Mouse (Mus musculus): ENCODE results near the gene Zdhhc9. TPM values are rescaled to one million over a fixed set of nuclear protein-coding genes. Genes with fewer than 3 reads are reported as not detected.
A peak's percentile ranks its signal among the peaks of the same experiment; 100 is the strongest.

Gene Zdhhc9
- polyA plus RNA-seq, 1 experiment from 2014 or later: 3.4 TPM

- WGBS: 28% methylated on average over 3 of the region's 3 CpGs
- no peak for ATAC-seq (replicated peaks; ENCODE audit: extremely low read depth, insufficient read depth, low FRiP score)
- peak overlapping the region; percentile 35 for H3K27ac ChIP-seq (ENCODE audit: low read length)
Observed at GRCm38 (mm10) chrX:48140286-48140877, 68.3 kb downstream of the Zdhhc9 start.

GRCm38 (mm10) chrX:48139368-48140285 lies 69.1 kb downstream of the Zdhhc9 start:
- ATAC-seq (replicated peaks; ENCODE audit: extremely low read depth, insufficient read depth, low FRiP score): no peak
- peak overlapping the region; percentile 54 for H3K27ac ChIP-seq (ENCODE audit: low read length)
- no peak overlapping the region for H3K9ac ChIP-seq (ENCODE audit: low read length)
- no peaks in the 10 kb centered on the region for H3K36me3 ChIP-seq (ENCODE audit: control insufficient read depth, insufficient read depth)
- no peaks in the 10 kb centered on the region for H3K9me3 ChIP-seq (replicated peaks; ENCODE audit: control insufficient read depth, low read length)
- 53% methylated on average over 13 of the region's 14 CpGs for WGBS
- no peak overlapping the region for H3K4me2 ChIP-seq (ENCODE audit: low read depth, low read length)
- H3K4me1 ChIP-seq (ENCODE audit: control insufficient read depth, insufficient read depth, low read length): 0 out of 2 replicates have a peak, but pooled peaks cover 3% of the 10 kb centered on the region
- H3K27me3 ChIP-seq (ENCODE audit: control insufficient read depth, insufficient read depth, low read length): no peaks in the 10 kb centered on the region; the same call in 1 of the 2 replicates
- no peak overlapping the region for H3K4me3 ChIP-seq (ENCODE audit: low read length)

More at GRCm38 (mm10) chrX:48140286-48140877, 68.3 kb downstream of the Zdhhc9 start:
- no peaks in the 10 kb centered on the region; the same call in 1 of the 2 replicates for H3K27me3 ChIP-seq (ENCODE audit: control insufficient read depth, insufficient read depth, low read length)
- no peak overlapping the region for H3K4me3 ChIP-seq (ENCODE audit: low read length)
- H3K4me2 ChIP-seq (ENCODE audit: low read depth, low read length): no peak overlapping the region
- H3K9me3 ChIP-seq (replicated peaks; ENCODE audit: control insufficient read depth, low read length): no peaks in the 10 kb centered on the region
- H3K36me3 ChIP-seq (ENCODE audit: control insufficient read depth, insufficient read depth): no peaks in the 10 kb centered on the region
- H3K4me1 ChIP-seq (ENCODE audit: control insufficient read depth, insufficient read depth, low read length): 0 out of 2 replicates have a peak, but pooled peaks cover 3% of the 10 kb centered on the region
- H3K9ac ChIP-seq (ENCODE audit: low read length): no peak overlapping the region

DNA sequence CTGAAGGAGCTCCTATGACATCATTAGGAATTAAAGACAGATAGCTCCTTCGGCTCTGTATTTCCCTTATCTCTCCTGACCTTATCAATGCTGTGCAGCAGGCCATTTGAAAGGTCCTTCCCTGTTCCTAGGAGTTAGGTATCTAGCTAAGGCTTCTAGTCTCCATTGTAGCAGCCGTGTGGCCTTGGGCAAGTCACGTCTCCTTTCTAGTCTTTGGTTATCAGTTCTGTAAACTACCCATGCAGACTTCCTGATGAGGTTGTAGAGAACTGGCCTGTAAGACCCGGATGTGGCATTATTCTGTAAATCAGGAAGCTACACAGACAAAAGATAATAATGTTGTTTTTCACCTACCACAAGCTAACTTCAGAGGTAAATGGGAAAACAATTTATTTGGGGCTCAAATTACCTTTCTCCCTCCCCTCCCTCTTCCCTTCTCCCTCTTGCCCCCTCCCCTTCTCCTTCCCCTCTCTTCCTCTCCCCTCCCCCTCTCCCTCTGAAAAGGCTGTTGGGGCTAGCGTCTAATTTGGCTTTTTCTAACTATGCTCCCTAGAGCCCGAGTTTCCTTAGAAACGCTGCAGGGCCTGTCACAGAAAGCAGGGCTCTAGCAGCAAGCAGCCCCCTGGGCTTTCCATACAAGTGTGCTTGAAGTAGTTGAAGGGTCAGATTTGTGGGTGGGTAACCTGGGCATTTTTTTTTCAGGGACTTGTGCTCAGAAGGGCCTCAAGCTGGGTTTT lies 70.0 kb downstream of the Zdhhc9 start:
- Histone ChIP-seq H3K9me3 (replicated peaks; ENCODE audit: control insufficient read depth, low read length) (no peaks in the 10 kb centered on the region), H3K4me1 (ENCODE audit: control insufficient read depth, insufficient read depth, low read length) (0 out of 2 replicates have a peak, but pooled peaks cover 3% of the 10 kb centered on the region), H3K36me3 (ENCODE audit: control insufficient read depth, insufficient read depth) (no peaks in the 10 kb centered on the region), H3K27me3 (ENCODE audit: control insufficient read depth, insufficient read depth, low read length) (no peaks in the 10 kb centered on the region; the same call in 1 of the 2 replicates), H3K4me3 (ENCODE audit: low read length) (no peak overlapping the region), H3K27ac (ENCODE audit: low read length) (peak overlapping the region; percentile 54; the same call in 1 of the 2 replicates), H3K9ac (ENCODE audit: low read length) (no peak overlapping the region), H3K4me2 (ENCODE audit: low read depth, low read length) (no peak overlapping the region)
- ATAC-seq (replicated peaks; ENCODE audit: extremely low read depth, insufficient read depth, low FRiP score): no peak
- 45% methylated on average over 7 of the region's 7 CpGs for WGBS

DNA sequence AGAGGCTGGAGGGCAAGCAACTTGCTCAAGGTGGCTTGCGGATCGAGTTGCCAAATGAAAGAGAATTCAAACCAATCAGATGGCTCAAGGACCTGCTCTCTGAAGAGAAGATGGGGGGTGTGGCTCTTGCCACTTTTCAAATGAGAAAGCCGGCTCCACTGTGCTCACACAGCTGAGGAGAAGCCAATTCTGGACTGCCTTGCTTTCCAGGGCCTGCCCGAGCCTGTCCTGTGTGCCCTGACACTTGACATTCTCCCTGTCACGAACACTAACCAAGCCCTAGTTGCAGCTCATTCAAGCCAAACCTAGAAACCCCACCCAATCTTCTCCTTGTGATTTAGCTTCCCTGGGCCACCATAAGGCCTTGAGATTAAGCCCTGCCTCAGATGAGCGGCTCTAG lies 70.7 kb downstream of the Zdhhc9 start:
- H3K4me1 ChIP-seq (ENCODE audit: control insufficient read depth, insufficient read depth, low read length): 0 out of 2 replicates have a peak, but pooled peaks cover 2% of the 10 kb centered on the region
- ATAC-seq (replicated peaks; ENCODE audit: extremely low read depth, insufficient read depth, low FRiP score): no peak
- 66% methylated on average over 6 of the region's 6 CpGs for WGBS
- H3K4me3 ChIP-seq (ENCODE audit: low read length): no peak overlapping the region
- no peak overlapping the region for H3K9ac ChIP-seq (ENCODE audit: low read length)
- no peaks in the 10 kb centered on the region; the same call in 1 of the 2 replicates for H3K27me3 ChIP-seq (ENCODE audit: control insufficient read depth, insufficient read depth, low read length)
- H3K9me3 ChIP-seq (replicated peaks; ENCODE audit: control insufficient read depth, low read length): no peaks in the 10 kb centered on the region
- H3K27ac ChIP-seq (ENCODE audit: low read length): peak overlapping the region; percentile 46; the same call in 1 of the 2 replicates
- H3K36me3 ChIP-seq (ENCODE audit: control insufficient read depth, insufficient read depth): no peaks in the 10 kb centered on the region
- H3K4me2 ChIP-seq (ENCODE audit: low read depth, low read length): no peak overlapping the region

DNA sequence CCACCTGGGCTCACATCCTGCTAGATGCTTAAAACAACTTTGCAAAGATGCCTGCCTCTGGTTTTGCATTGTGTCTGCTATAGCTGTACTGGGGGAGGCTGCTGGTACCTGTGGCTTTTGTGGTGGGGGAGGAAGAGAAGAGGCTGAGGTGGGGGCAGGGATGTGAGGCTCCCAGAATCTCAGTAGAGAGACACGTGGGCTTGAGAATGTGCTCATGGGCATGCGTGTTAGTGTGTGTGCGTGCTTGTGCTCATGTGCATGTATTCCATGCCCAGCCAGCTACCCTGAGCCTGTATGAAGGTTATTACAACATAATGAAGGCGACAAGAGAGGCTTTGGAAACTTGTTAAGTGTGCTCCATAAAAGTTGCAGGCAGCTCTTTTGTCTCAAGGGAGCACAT lies 71.7 kb downstream of the Zdhhc9 start:
- no peak overlapping the region for H3K4me3 ChIP-seq (ENCODE audit: low read length)
- H3K9ac ChIP-seq (ENCODE audit: low read length): no peak overlapping the region
- no peaks in the 10 kb centered on the region for H3K9me3 ChIP-seq (replicated peaks; ENCODE audit: control insufficient read depth, low read length)
- no peaks in the 10 kb centered on the region for H3K36me3 ChIP-seq (ENCODE audit: control insufficient read depth, insufficient read depth)
- no peak overlapping the region; the same call in 1 of the 2 replicates for H3K27ac ChIP-seq (ENCODE audit: low read length)
- WGBS: 80% methylated on average over 4 of the region's 4 CpGs
- no peaks in the 10 kb centered on the region for H3K4me1 ChIP-seq (ENCODE audit: control insufficient read depth, insufficient read depth, low read length)
- no peak for ATAC-seq (replicated peaks; ENCODE audit: extremely low read depth, insufficient read depth, low FRiP score)
- no peak overlapping the region for H3K4me2 ChIP-seq (ENCODE audit: low read depth, low read length)
- H3K27me3 ChIP-seq (ENCODE audit: control insufficient read depth, insufficient read depth, low read length): no peaks in the 10 kb centered on the region; the same call in 1 of the 2 replicates

GRCm38 (mm10) chrX:48129167-48129566 lies 79.5 kb downstream of the Zdhhc9 start:
- whole genome bisulfite sequencing: 79% methylated on average over 1 of the region's 1 CpGs
- no peaks in the 10 kb centered on the region for H3K27me3 ChIP-seq (ENCODE audit: control insufficient read depth, insufficient read depth, low read length)

DNA sequence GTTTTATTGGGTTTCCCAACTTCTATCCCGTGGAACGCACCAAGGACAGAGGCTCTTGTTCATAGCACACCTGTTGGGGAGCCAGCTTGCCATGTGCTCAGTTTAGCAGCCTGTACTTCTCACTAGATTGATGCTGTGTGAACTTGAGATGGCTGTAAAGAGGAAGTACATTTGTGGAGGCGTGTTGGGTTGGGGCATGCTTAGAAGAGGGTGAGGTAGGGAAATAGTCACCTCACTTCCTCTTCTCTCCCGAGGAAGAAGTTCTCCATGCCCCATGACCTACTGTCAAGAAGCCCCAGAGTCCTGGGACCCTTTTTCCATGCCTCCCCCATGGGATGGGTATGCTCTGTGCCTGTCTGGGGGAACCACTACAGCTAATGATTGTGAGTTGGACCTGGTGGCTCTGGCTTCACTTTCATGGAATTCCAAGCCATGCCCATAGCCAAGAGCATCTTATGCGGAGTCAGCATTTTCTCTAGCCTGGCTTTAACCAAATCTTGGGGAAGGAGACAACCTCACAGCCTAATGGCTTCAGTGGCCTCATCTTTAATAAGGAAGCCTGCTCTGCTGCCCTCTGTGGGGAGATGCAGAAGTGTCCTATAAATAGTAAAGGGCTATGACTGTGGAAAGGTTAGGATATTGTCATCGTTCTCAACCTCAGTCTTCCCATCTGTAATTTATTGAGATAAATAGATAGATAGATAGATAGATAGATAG lies 81.0 kb downstream of the Zdhhc9 start:
- 74% methylated on average over 6 of the region's 6 CpGs for WGBS
- H3K27ac ChIP-seq (ENCODE audit: low read length): no peak overlapping the region
- H3K9ac ChIP-seq (ENCODE audit: low read length): no peak overlapping the region
- H3K36me3 ChIP-seq (ENCODE audit: control insufficient read depth, insufficient read depth): no peaks in the 10 kb centered on the region
- ATAC-seq (replicated peaks; ENCODE audit: extremely low read depth, insufficient read depth, low FRiP score): no peak
- no peak overlapping the region for H3K4me3 ChIP-seq (ENCODE audit: low read length)
- H3K9me3 ChIP-seq (replicated peaks; ENCODE audit: control insufficient read depth, low read length): no peaks in the 10 kb centered on the region
- H3K27me3 ChIP-seq (ENCODE audit: control insufficient read depth, insufficient read depth, low read length): no peaks in the 10 kb centered on the region; the same call in 1 of the 2 replicates
- no peak overlapping the region for H3K4me2 ChIP-seq (ENCODE audit: low read depth, low read length)
- 0 out of 2 replicates have a peak, but pooled peaks cover 2% of the 10 kb centered on the region for H3K4me1 ChIP-seq (ENCODE audit: control insufficient read depth, insufficient read depth, low read length)

More at GRCm38 (mm10) chrX:48129167-48129566, 79.5 kb downstream of the Zdhhc9 start:
- 0 out of 2 replicates have a peak, but pooled peaks cover 2% of the 10 kb centered on the region for H3K4me1 ChIP-seq (ENCODE audit: control insufficient read depth, insufficient read depth, low read length)
- H3K36me3 ChIP-seq (ENCODE audit: control insufficient read depth, insufficient read depth): no peaks in the 10 kb centered on the region
- H3K9ac ChIP-seq (ENCODE audit: low read length): no peak overlapping the region
- H3K4me2 ChIP-seq (ENCODE audit: low read depth, low read length): no peak overlapping the region
- ATAC-seq (replicated peaks; ENCODE audit: extremely low read depth, insufficient read depth, low FRiP score): no peak
- H3K4me3 ChIP-seq (ENCODE audit: low read length): no peak overlapping the region
- no peaks in the 10 kb centered on the region for H3K9me3 ChIP-seq (replicated peaks; ENCODE audit: control insufficient read depth, low read length)
- H3K27ac ChIP-seq (ENCODE audit: low read length): no peak overlapping the region

- Histone ChIP-seq H3K4me1 (ENCODE audit: control insufficient read depth, insufficient read depth, low read length) (0 out of 2 replicates have a peak, but pooled peaks cover 2% of the 10 kb centered on the region), H3K36me3 (ENCODE audit: control insufficient read depth, insufficient read depth) (no peaks in the 10 kb centered on the region), H3K27me3 (ENCODE audit: control insufficient read depth, insufficient read depth, low read length) (no peaks in the 10 kb centered on the region; the same call in 1 of the 2 replicates), H3K4me2 (ENCODE audit: low read depth, low read length) (no peak overlapping the region), H3K27ac (ENCODE audit: low read length) (no peak overlapping the region), H3K4me3 (ENCODE audit: low read length) (no peak overlapping the region), H3K9me3 (replicated peaks; ENCODE audit: control insufficient read depth, low read length) (no peaks in the 10 kb centered on the region), H3K9ac (ENCODE audit: low read length) (no peak overlapping the region)
- WGBS: 77% methylated on average over 6 of the region's 6 CpGs
- ATAC-seq (replicated peaks; ENCODE audit: extremely low read depth, insufficient read depth, low FRiP score): no peak
Observed at GRCm38 (mm10) chrX:48126903-48127476, 81.7 kb downstream of the Zdhhc9 start.

Measured in heart, embryonic 16.5 days (tissue).